Mouse (Mus musculus) midbrain, postnatal 0 days (tissue): ENCODE measurements at regions not wholly inside any gene's neighbourhood (a gene's known extent, or its start where the extent isn't known, plus 50 kb on each side); places are given as distances from the start of the nearest gene placed in this dataset.

ENCODE experiments used
- ATAC-seq: fragments of 200-750 bp; cut with Nextera tagmentation; 2 replicates; pipeline ENCODE4 v1.8.0; 2017; ENCODE audit warnings: moderate number of reproducible peaks, mild to moderate bottlenecking, moderate TSS enrichment, moderate library complexity; ENCODE audit not compliant: low FRiP score
- DNase-seq: peaks from one replicate; pipeline ENCODE4 v3.0.0-alpha.2; 2015; ENCODE audit warnings: low spot score
- H3K27ac ChIP-seq: fragments of 300-500 bp; sonication (generic); 2 replicates; pipeline ENCODE4 v1.5.1; 2014; ENCODE audit warnings: low read depth, mild to moderate bottlenecking, low read length, mixed read lengths
- H3K27me3 ChIP-seq: fragments of 300-500 bp; sonication (generic); 2 replicates; pipeline ENCODE4 v1.6.1; 2014; ENCODE audit warnings: low read length, control low read depth, mixed read lengths; ENCODE audit not compliant: insufficient read depth
- H3K36me3 ChIP-seq: fragments of 300-500 bp; sonication (generic); 2 replicates; pipeline ENCODE4 v1.6.1; 2014; ENCODE audit warnings: low read length, control low read depth, mixed read lengths; ENCODE audit not compliant: insufficient read depth
- H3K4me1 ChIP-seq: fragments of 300-500 bp; sonication (generic); 2 replicates; pipeline ENCODE4 v1.6.1; 2014; ENCODE audit warnings: mild to moderate bottlenecking, control low read depth, antibody characterized with exemption, low read length, mixed read lengths; ENCODE audit not compliant: insufficient read depth
- H3K4me2 ChIP-seq: fragments of 300-500 bp; sonication (generic); 2 replicates; pipeline ENCODE4 v1.6.1; 2014; ENCODE audit warnings: low read depth, mild to moderate bottlenecking, low read length, mixed read lengths; ENCODE audit not compliant: poor library complexity, severe bottlenecking
- H3K4me3 ChIP-seq: fragments of 300-500 bp; sonication (generic); 2 replicates; pipeline ENCODE4 v1.5.1; 2014; ENCODE audit warnings: low read depth, mild to moderate bottlenecking, low read length, moderate library complexity
- H3K9ac ChIP-seq: fragments of 300-500 bp; sonication (generic); replicated peaks from 2 replicates; pipeline ENCODE4 v1.6.1; 2014; ENCODE audit warnings: mild to moderate bottlenecking, low read length, moderate library complexity, mixed read lengths; ENCODE audit not compliant: poor library complexity, severe bottlenecking
- H3K9me3 ChIP-seq: fragments of 300-500 bp; sonication (generic); 2 replicates; pipeline ENCODE4 v1.6.1; 2016; ENCODE audit warnings: low read length, control low read depth
- CTCF ChIP-seq: IDR thresholded peaks from 2 replicates; pipeline ENCODE4 v1.5.1; 2016; ENCODE audit warnings: antibody characterized with exemption, mild to moderate bottlenecking
- WGBS: fragments of 180-500 bp; shearing (Covaris S2); extraction: QIAGEN DNeasy Blood & Tissue Kit; methylation state at CpG from one replicate; pipeline ENCODE4 v1.1.7; 2014; 5-methylcytosine and 5-hydroxymethylcytosine counted together

GRCm38 (mm10) chr8:29765831-29766230 lies 2318.4 kb downstream of the Poteg start:
- no peak overlapping the region for H3K9ac ChIP-seq
- TF ChIP-seq CTCF = no peak
- no peak overlapping the region for H3K4me3 ChIP-seq
- H3K4me1 ChIP-seq = no peaks in the 10 kb centered on the region
- no peak overlapping the region for H3K4me2 ChIP-seq
- no peak overlapping the region for H3K27ac ChIP-seq
- DNase-seq (no peak), ATAC-seq (no peak)
- H3K27me3 ChIP-seq = no peaks in the 10 kb centered on the region
- 63% methylated on average over 2 of the region's 2 CpGs for WGBS
- H3K9me3 ChIP-seq = no peaks in the 10 kb centered on the region
- no peaks in the 10 kb centered on the region for H3K36me3 ChIP-seq

- no peaks in the 10 kb centered on the region for H3K9me3 ChIP-seq
- H3K4me1 ChIP-seq = no peaks in the 10 kb centered on the region
- H3K4me2 ChIP-seq = no peak overlapping the region
- no peak for TF ChIP-seq CTCF
- H3K4me3 ChIP-seq = no peak overlapping the region
- no peak overlapping the region for H3K27ac ChIP-seq
- ATAC-seq = no peak
- no peaks in the 10 kb centered on the region for H3K36me3 ChIP-seq
- DNase-seq = no peak
- no peaks in the 10 kb centered on the region for H3K27me3 ChIP-seq
- no peak overlapping the region for H3K9ac ChIP-seq
- 77% methylated on average over 1 of the region's 1 CpGs for WGBS
These were observed 2318.9 kb downstream of the Poteg start for GRCm38 (mm10) chr8:29766252-29766920.

DNA sequence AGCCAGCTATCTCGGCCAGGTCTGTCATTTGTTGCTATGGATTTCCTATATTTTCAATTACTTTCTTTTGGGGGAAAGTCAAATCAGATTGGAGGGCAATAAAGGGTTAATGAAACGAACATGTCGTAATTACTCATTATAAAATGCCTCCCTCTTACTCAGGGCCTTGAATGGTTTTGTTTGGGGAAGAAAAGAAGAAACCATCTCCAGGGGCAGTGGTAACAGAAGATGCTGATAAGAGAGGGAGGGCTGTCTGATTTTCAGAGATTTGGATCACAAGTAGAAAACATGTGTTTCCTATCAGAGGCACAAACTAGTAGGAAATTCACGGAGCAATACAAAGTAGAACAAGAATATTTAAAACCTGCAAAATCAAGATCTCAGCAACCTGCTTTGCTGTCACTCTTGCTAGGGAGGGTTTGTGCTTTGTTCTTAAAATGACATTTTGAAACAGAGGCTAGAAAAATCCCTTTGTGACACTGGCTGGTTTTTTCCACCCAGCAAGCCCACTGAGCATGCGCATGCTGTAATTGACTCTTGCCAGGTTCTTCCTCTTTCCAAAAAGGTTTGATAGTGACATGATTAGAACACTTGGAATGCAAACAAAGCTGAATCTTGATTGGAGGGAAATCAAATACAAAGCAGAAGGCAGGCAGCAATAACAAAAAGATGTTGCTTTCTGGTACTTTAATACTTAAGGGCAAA lies 2329.8 kb downstream of the Poteg start:
- Histone ChIP-seq H3K36me3 (no peaks in the 10 kb centered on the region), H3K4me2 (no peak overlapping the region), H3K9me3 (no peaks in the 10 kb centered on the region), H3K27me3 (no peaks in the 10 kb centered on the region), H3K4me3 (no peak overlapping the region), H3K4me1 (no peaks in the 10 kb centered on the region), H3K27ac (no peak overlapping the region), H3K9ac (no peak overlapping the region)
- ATAC-seq (no peak), DNase-seq (peak; percentile 17)
- WGBS = 62% methylated on average over 5 of the region's 5 CpGs
- TF ChIP-seq CTCF = no peak

GRCm38 (mm10) chr8:29789207-29789606 lies 2341.7 kb downstream of the Poteg start:
- ATAC-seq (no peak), DNase-seq (no peak)
- Histone ChIP-seq H3K4me1 (no peaks in the 10 kb centered on the region), H3K36me3 (no peaks in the 10 kb centered on the region), H3K4me3 (no peak overlapping the region), H3K4me2 (no peak overlapping the region), H3K9ac (no peak overlapping the region), H3K27me3 (no peaks in the 10 kb centered on the region), H3K27ac (no peak overlapping the region), H3K9me3 (no peaks in the 10 kb centered on the region)
- no peak for TF ChIP-seq CTCF

DNA sequence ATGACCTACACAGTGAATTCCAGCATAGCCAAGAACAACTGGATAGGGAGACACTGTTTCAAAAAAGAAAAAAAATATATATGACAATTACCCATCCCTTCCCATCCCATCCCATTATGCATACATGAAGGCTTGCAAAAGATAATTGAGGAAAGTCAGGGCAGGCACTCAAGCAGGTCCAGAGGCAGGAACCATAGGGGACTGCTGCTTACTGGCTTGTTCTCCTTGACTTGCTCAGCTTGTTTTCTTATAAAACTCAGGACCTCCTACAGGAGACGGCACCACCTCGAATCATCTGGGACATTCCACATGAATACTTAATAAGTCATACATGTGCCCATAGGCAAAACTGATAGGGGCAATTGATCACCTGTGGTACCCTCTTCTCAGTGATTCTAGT lies 2342.6 kb downstream of the Poteg start:
- Histone ChIP-seq H3K36me3 (no peaks in the 10 kb centered on the region), H3K9ac (no peak overlapping the region), H3K4me1 (no peaks in the 10 kb centered on the region), H3K9me3 (no peaks in the 10 kb centered on the region), H3K27me3 (no peaks in the 10 kb centered on the region), H3K27ac (no peak overlapping the region), H3K4me3 (no peak overlapping the region), H3K4me2 (no peak overlapping the region)
- DNase-seq (no peak), ATAC-seq (no peak)
- no peak for TF ChIP-seq CTCF
- WGBS = 74% methylated on average over 2 of the region's 2 CpGs

- Histone ChIP-seq H3K27ac (no peak overlapping the region), H3K4me3 (no peak overlapping the region), H3K9ac (no peak overlapping the region), H3K9me3 (no peaks in the 10 kb centered on the region), H3K4me1 (no peaks in the 10 kb centered on the region), H3K4me2 (no peak overlapping the region), H3K27me3 (no peaks in the 10 kb centered on the region), H3K36me3 (no peaks in the 10 kb centered on the region)
- TF ChIP-seq CTCF = no peak
- WGBS = 41% methylated on average over 5 of the region's 5 CpGs
- no peak for DNase-seq
- no peak for ATAC-seq
These were observed 2359.8 kb downstream of the Poteg start for GRCm38 (mm10) chr8:29807274-29807673.
